Mouse (Mus musculus) stomach, postnatal 0 days (tissue): ENCODE results near the gene Ccnj.

Experiments
- CTCF ChIP-seq: IDR thresholded peaks from 2 replicates; pipeline ENCODE4 v1.5.1; 2016; ENCODE audit warnings: antibody characterized with exemption, low read depth, mild to moderate bottlenecking, moderate library complexity
- EP300 ChIP-seq: optimal IDR thresholded peaks from 2 replicates; pipeline ENCODE3; 2016; ENCODE audit warnings: antibody characterized with exemption

- TF ChIP-seq CTCF: no peak
- no peak for TF ChIP-seq EP300
These were observed 13.7 kb downstream of the Ccnj start for GRCm38 (mm10) chr19:40844731-40845130.
